Mouse (Mus musculus) C2C12 (cell line): ENCODE results near the gene Speg.

ENCODE experiments used
- CTCF ChIP-seq: IDR thresholded peaks from one replicate; pipeline ENCODE4 v1.5.1; 2011; ENCODE audit not compliant: control insufficient read depth, insufficient read depth, insufficient read length
- MYOD1 ChIP-seq: IDR thresholded peaks from one replicate; pipeline ENCODE4 v1.6.1; 2011; ENCODE audit warnings: low read depth; ENCODE audit not compliant: control insufficient read depth, insufficient read length

GRCm38 (mm10) chr1:75422823-75423471, 47.9 kb downstream of the Speg start:
- no peak for TF ChIP-seq CTCF
- no peak for TF ChIP-seq MYOD1
